Mouse (Mus musculus): ENCODE data around the gene Dgki. TPM values are rescaled to one million over a fixed set of nuclear protein-coding genes. Genes with fewer than 3 reads are reported as not detected.

Dgki gene
- polyA plus RNA-seq, 1 experiment = 0.20 TPM

DNA sequence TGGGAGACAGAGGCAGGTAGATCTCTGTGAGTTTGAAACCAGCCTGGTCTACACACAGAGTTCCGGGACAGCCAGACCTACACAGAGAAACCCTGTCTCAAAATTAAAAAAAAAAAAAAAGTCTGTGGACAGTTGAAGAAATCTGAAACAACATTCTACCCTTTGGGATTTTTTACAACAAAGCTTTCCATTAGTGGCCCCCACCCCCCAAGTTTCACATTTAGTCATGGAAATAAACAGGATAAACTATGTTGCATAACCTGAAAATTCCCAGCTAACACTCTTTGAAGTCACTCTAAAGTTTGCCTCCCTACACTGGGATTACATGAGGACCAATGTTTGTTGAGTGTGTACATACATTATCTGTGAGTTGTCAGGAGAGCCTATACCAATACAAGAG lies 461.2 kb downstream of the Dgki start:
- Histone ChIP-seq H3K4me1 (ENCODE audit: control insufficient read depth, insufficient read depth, insufficient read length, low read length) (no peaks in the 10 kb centered on the region), H3K27ac (ENCODE audit: insufficient read depth, low read depth, low read length) (no peak overlapping the region), H3K4me3 (ENCODE audit: low read depth, low read length) (no peak overlapping the region), H3K36me3 (ENCODE audit: control insufficient read depth, insufficient read depth, low read length) (no peaks in the 10 kb centered on the region), H3K27me3 (ENCODE audit: control insufficient read depth, insufficient read depth, low read length) (no peaks in the 10 kb centered on the region)
- WGBS = 88% methylated on average over 1 of the region's 1 CpGs
- TF ChIP-seq POLR2A (IDR thresholded peaks at IDR 0.05; ENCODE audit: low read depth, low read length) (no peak), CTCF (IDR thresholded peaks at IDR 0.05; ENCODE audit: extremely low read depth, insufficient read length, insufficient replicate concordance, low read depth, low read length) (no peak)

DNA sequence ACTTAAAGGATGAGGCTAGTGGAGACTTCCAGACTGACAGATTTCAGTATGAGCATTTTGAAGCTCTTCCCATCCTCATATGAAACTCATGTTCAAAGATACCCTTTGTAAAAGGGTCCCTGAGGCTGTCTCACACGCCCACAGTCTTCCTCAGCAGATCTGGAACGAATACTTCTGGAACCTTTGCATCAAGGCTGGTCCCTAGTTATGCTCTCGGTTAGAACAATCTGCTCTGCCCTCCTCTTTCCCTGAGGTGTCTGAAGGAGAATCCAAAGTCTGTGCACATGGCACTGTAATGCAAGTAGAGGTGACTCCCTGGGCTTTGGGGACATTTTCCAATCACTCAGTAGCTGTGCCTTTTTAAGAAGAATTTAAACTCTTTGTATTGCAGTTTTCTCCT lies 464.6 kb downstream of the Dgki start:
- no peak for TF ChIP-seq POLR2A (IDR thresholded peaks at IDR 0.05; ENCODE audit: low read depth, low read length)
- no peak for TF ChIP-seq CTCF (IDR thresholded peaks at IDR 0.05; ENCODE audit: extremely low read depth, insufficient read length, insufficient replicate concordance, low read depth, low read length)
- 71% methylated on average over 3 of the region's 3 CpGs for WGBS
- H3K27me3 ChIP-seq (ENCODE audit: control insufficient read depth, insufficient read depth, low read length) = no peaks in the 10 kb centered on the region
- no peak overlapping the region for H3K27ac ChIP-seq (ENCODE audit: insufficient read depth, low read depth, low read length)
- H3K36me3 ChIP-seq (ENCODE audit: control insufficient read depth, insufficient read depth, low read length) = no peaks in the 10 kb centered on the region
- H3K4me1 ChIP-seq (ENCODE audit: control insufficient read depth, insufficient read depth, insufficient read length, low read length) = no peaks in the 10 kb centered on the region
- no peak overlapping the region for H3K4me3 ChIP-seq (ENCODE audit: low read depth, low read length)

DNA sequence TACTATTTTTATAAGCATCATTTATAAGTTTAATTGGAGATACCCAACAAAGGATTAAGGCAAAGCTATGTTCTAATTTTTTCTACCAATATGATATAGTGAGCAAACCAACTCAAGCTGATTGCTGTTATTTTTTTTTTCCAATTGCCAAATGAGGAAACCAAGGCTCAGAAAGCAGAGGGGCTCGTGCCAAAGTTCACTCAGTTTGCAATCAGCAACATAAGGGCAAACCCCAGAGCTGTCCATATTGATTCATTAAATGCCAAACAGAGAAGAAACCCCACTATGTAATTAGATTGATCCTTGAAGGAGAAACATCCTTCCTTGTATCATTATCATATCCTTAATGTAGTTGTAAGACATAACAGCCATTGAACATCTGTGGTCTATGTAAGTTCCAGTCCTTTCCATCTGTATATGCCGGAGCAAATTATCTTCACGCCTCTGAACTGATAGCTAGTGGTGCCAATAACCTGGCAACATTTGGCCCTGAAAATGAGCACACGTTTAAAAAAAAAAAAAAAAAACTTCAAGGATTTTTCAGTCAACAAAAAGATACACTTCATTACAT lies 465.2 kb downstream of the Dgki start:
- TF ChIP-seq POLR2A (IDR thresholded peaks at IDR 0.05; ENCODE audit: low read depth, low read length) (no peak), CTCF (IDR thresholded peaks at IDR 0.05; ENCODE audit: extremely low read depth, insufficient read length, insufficient replicate concordance, low read depth, low read length) (no peak)
- H3K27me3 ChIP-seq (ENCODE audit: control insufficient read depth, insufficient read depth, low read length) = no peaks in the 10 kb centered on the region
- H3K36me3 ChIP-seq (ENCODE audit: control insufficient read depth, insufficient read depth, low read length) = no peaks in the 10 kb centered on the region
- H3K4me3 ChIP-seq (ENCODE audit: low read depth, low read length) = no peak overlapping the region
- 72% methylated on average over 4 of the region's 4 CpGs for WGBS
- H3K27ac ChIP-seq (ENCODE audit: insufficient read depth, low read depth, low read length) = no peak overlapping the region
- H3K4me1 ChIP-seq (ENCODE audit: control insufficient read depth, insufficient read depth, insufficient read length, low read length) = no peaks in the 10 kb centered on the region

DNA sequence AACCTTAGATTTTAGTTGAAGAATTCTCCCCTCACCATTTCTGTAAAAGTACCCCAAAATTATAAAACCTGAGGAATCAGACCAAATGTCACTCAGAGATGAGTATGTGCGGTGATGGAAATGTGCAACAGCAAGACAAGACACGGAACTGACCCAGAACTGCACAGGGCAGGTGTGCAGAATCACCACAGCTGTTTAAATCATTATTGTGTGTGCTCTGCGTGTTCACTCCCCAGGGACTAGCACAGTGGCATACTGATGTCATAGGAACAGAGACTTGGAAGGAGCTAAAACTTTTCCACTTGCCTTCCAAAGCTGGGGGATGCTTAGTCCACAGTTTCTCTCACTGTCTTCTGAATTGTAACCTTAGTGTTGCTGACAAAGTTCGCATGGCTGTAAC lies 467.3 kb downstream of the Dgki start:
- Histone ChIP-seq H3K36me3 (ENCODE audit: control insufficient read depth, insufficient read depth, low read length) (no peaks in the 10 kb centered on the region), H3K27me3 (ENCODE audit: control insufficient read depth, insufficient read depth, low read length) (no peaks in the 10 kb centered on the region), H3K4me3 (ENCODE audit: low read depth, low read length) (no peak overlapping the region), H3K27ac (ENCODE audit: insufficient read depth, low read depth, low read length) (no peak overlapping the region), H3K4me1 (ENCODE audit: control insufficient read depth, insufficient read depth, insufficient read length, low read length) (no peaks in the 10 kb centered on the region)
- 84% methylated on average over 4 of the region's 4 CpGs for WGBS
- TF ChIP-seq POLR2A (IDR thresholded peaks at IDR 0.05; ENCODE audit: low read depth, low read length) = no peak
- TF ChIP-seq CTCF (IDR thresholded peaks at IDR 0.05; ENCODE audit: extremely low read depth, insufficient read length, insufficient replicate concordance, low read depth, low read length) = no peak

DNA sequence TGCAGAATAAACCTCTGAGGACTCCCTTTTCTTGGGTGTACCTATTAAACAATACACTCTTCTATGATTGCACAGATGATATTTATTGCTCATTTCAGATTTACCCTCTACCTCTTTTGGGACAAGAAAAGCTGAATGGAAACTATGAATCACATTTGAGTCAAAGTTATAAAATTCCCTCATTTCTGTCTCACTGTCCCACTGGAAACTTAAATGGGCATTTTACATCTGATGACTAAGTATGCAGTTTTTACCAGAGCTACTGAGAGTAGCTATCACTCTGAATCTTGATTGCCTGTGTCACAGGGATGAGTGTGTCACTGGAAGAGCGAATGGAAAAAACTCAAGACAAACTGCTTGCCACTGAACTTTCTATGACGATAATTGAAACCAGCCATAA lies 467.8 kb downstream of the Dgki start:
- no peak overlapping the region for H3K4me3 ChIP-seq (ENCODE audit: low read depth, low read length)
- TF ChIP-seq POLR2A (IDR thresholded peaks at IDR 0.05; ENCODE audit: low read depth, low read length) (no peak), CTCF (IDR thresholded peaks at IDR 0.05; ENCODE audit: extremely low read depth, insufficient read length, insufficient replicate concordance, low read depth, low read length) (no peak)
- H3K27ac ChIP-seq (ENCODE audit: insufficient read depth, low read depth, low read length) = no peak overlapping the region
- H3K36me3 ChIP-seq (ENCODE audit: control insufficient read depth, insufficient read depth, low read length) = no peaks in the 10 kb centered on the region
- H3K4me1 ChIP-seq (ENCODE audit: control insufficient read depth, insufficient read depth, insufficient read length, low read length) = no peaks in the 10 kb centered on the region
- 89% methylated on average over 2 of the region's 2 CpGs for WGBS
- H3K27me3 ChIP-seq (ENCODE audit: control insufficient read depth, insufficient read depth, low read length) = no peaks in the 10 kb centered on the region

DNA sequence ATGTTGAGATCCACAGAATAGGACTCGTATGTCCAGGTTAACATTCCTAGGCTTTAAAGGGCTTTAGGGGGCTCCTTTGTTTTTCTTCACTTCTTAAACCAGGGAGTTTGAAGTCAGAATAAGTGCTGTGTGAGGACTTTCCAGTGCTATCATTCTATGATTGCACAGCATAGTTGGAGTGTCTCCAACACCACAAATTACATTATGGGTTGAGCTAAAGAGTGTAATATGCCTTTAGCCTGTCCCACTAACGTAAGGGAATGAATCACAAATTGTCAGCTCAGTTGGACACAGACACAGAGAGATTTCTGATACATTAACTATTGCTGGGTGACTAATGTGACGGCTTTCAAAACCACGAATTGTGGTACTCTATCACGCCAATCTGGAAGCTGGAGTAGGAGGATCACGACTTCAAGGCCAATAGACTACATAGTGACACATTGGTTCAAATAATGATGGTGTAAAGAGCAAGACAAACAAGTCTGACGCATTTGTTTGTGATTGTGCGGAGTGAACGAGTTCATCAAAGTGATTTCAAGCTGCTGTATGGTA lies 469.5 kb downstream of the Dgki start:
- Histone ChIP-seq H3K27ac (ENCODE audit: insufficient read depth, low read depth, low read length) (no peak overlapping the region), H3K4me3 (ENCODE audit: low read depth, low read length) (no peak overlapping the region), H3K27me3 (ENCODE audit: control insufficient read depth, insufficient read depth, low read length) (no peaks in the 10 kb centered on the region), H3K36me3 (ENCODE audit: control insufficient read depth, insufficient read depth, low read length) (no peaks in the 10 kb centered on the region), H3K4me1 (ENCODE audit: control insufficient read depth, insufficient read depth, insufficient read length, low read length) (no peaks in the 10 kb centered on the region)
- 69% methylated on average over 9 of the region's 9 CpGs for WGBS
- no peak for TF ChIP-seq CTCF (IDR thresholded peaks at IDR 0.05; ENCODE audit: extremely low read depth, insufficient read length, insufficient replicate concordance, low read depth, low read length)

DNA sequence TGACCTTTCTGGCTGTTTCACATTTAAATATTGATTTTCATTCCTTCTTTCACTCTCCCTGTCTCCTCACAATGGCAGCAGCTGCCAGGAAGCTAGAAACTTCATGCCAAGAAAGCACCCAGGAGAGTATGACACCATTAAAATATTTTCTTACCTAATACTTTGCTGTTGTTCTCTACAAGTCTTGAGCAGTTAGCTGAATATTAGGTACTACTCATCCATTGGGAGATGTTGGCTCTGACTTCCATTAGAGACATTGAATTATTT lies 480.3 kb downstream of the Dgki start:
- no peaks in the 10 kb centered on the region for H3K27me3 ChIP-seq (ENCODE audit: control insufficient read depth, insufficient read depth, low read length)
- no peak overlapping the region for H3K27ac ChIP-seq (ENCODE audit: insufficient read depth, low read depth, low read length)
- no peaks in the 10 kb centered on the region for H3K36me3 ChIP-seq (ENCODE audit: control insufficient read depth, insufficient read depth, low read length)
- H3K4me3 ChIP-seq (ENCODE audit: low read depth, low read length) = no peak overlapping the region
- peaks cover 2% of the 10 kb centered on the region; the same call in 1 of the 2 replicates for H3K4me1 ChIP-seq (ENCODE audit: control insufficient read depth, insufficient read depth, insufficient read length, low read length)
- TF ChIP-seq POLR2A (IDR thresholded peaks at IDR 0.05; ENCODE audit: low read depth, low read length) = no peak
- no peak for TF ChIP-seq CTCF (IDR thresholded peaks at IDR 0.05; ENCODE audit: extremely low read depth, insufficient read length, insufficient replicate concordance, low read depth, low read length)
